Mouse (Mus musculus) right cerebral cortex, postnatal 36 days (tissue): ENCODE results near the gene Anp32e.
A peak's percentile ranks its signal among the peaks of the same experiment; 100 is the strongest.

ENCODE experiments used
- DNase-seq, 2 experiments: peaks; one replicate each; pipeline ENCODE4 v3.0.0; 2022; ENCODE audit warnings: low spot score in 2 of 2, mixed read lengths in 1 of 2

The Anp32e gene

GRCm38 (mm10) chr3:95995802-95996428 lies 66.9 kb downstream of the Anp32e start, which contains the start of gene Plekho1:
Gene Plekho1, minus strand, starts transcription at chr3:95996001.
- peak in 1 of 2 experiments; percentile 58 for DNase-seq

DNA sequence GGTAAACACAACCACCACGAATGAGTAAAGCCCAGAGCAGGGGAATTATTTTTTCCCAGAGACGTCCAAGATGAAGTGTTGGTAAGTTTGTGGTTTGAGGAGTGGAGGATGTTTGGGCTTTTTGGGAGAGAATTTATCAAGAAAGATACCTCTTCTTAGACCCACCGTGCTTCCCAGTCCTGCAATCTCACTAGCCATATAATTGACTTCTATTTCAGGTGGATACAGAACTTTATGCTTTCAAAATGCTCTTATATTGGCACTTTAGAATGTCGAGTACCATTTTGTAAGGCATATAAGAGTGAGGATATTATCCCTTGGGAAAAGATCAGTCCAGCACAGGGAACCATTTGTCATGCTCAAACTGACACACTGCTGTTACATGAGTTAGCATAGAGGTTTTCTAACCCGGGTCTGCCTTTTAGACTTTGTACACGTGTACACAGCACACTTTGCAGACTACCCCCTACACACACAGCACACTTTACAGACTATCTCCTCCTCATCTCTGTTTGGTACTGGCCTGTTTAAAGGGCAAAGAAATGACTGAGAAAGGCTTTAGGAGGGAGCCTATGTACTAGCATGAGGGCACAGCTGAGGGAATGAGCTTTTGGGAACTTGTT lies 67.5 kb downstream of the Anp32e start:
- DNase-seq, result no peak
